Mouse (Mus musculus) liver, embryonic 16.5 days (tissue): ENCODE results near the gene Gm45711. TPM values are rescaled to one million over a fixed set of nuclear protein-coding genes. Genes with fewer than 3 reads are reported as not detected.
A peak's percentile ranks its signal among the peaks of the same experiment; 100 is the strongest.
"Not testable (repeated sequence)": the region's sequence is repeated elsewhere in the genome, so short reads cannot be mapped to it uniquely, and the experiment has no call there.

Source experiments
- ATAC-seq: fragments of 200-750 bp; cut with Nextera tagmentation; 2 replicates; pipeline ENCODE4 v1.8.0; 2017; ENCODE audit warnings: low read depth, mild to moderate bottlenecking, moderate number of reproducible peaks, moderate library complexity
- H3K27ac ChIP-seq: fragments of 300-500 bp; sonication (generic); 2 replicates; pipeline ENCODE4 v1.5.1; 2014; ENCODE audit warnings: mild to moderate bottlenecking, low read length
- H3K27me3 ChIP-seq: fragments of 300-500 bp; sonication (generic); 2 replicates; pipeline ENCODE4 v1.6.1; 2014; ENCODE audit warnings: low read depth, low read length, mixed read lengths; ENCODE audit not compliant: control insufficient read depth, insufficient read depth
- H3K36me3 ChIP-seq: fragments of 300-500 bp; sonication (generic); 2 replicates; pipeline ENCODE4 v1.6.1; 2014; ENCODE audit warnings: mild to moderate bottlenecking; ENCODE audit not compliant: control insufficient read depth, insufficient read depth
- H3K4me1 ChIP-seq: fragments of 300-500 bp; sonication (generic); 2 replicates; pipeline ENCODE4 v1.6.1; 2014; ENCODE audit warnings: low read depth, low read length, mixed read lengths; ENCODE audit not compliant: control insufficient read depth
- H3K4me2 ChIP-seq: fragments of 300-500 bp; sonication (generic); 2 replicates; pipeline ENCODE4 v1.6.1; 2014; ENCODE audit warnings: low read depth, low read length, mixed read lengths
- H3K4me3 ChIP-seq: fragments of 300-500 bp; sonication (generic); 2 replicates; pipeline ENCODE4 v1.5.1; 2014; ENCODE audit warnings: low read depth, mild to moderate bottlenecking, low read length
- H3K9ac ChIP-seq: fragments of 300-500 bp; sonication (generic); 2 replicates; pipeline ENCODE4 v1.6.1; 2014; ENCODE audit warnings: low read depth, low read length
- H3K9me3 ChIP-seq: fragments of 300-500 bp; sonication (generic); replicated peaks from 2 replicates; pipeline ENCODE4 v1.6.1; 2016; ENCODE audit warnings: low read length; ENCODE audit not compliant: control insufficient read depth
- WGBS: fragments of 180-500 bp; shearing (Covaris S2); extraction: QIAGEN DNeasy Blood & Tissue Kit; methylation state at CpG from one replicate; pipeline ENCODE4 v1.1.7; 2014; ENCODE audit not compliant: insufficient replicate concordance; 5-methylcytosine and 5-hydroxymethylcytosine counted together
- polyA plus RNA-seq: library from polyadenylated mRNA; unstranded; fragments of >200 nt; fragmentation: Nextera tagmentation; extraction: Ambion mirVana; gene quantifications from 2 replicates; pipeline ENCODE4 v1.2.1, GENCODE M21; 2015

Gm45711 gene
- polyA plus RNA-seq, 1 experiment from 2014 or later, result not detected

GRCm38 (mm10) chr8:104334196-104334595 is 24.3 kb upstream of the Gm45711 start:
- Histone ChIP-seq H3K36me3 (no peaks in the 10 kb centered on the region), H3K9me3 (no peaks in the 10 kb centered on the region), H3K9ac (no peak overlapping the region), H3K4me2 (no peak overlapping the region), H3K4me1 (peaks cover 7% of the 10 kb centered on the region; the same call in 1 of the 2 replicates), H3K4me3 (no peak overlapping the region), H3K27me3 (no peaks in the 10 kb centered on the region), H3K27ac (no peak overlapping the region)
- 74% methylated on average over 1 of the region's 1 CpGs for WGBS
- ATAC-seq, result no peak

GRCm38 (mm10) chr8:104333786-104334185 is 23.9 kb upstream of the Gm45711 start:
- Histone ChIP-seq H3K4me3 (no peak overlapping the region), H3K36me3 (no peaks in the 10 kb centered on the region), H3K27ac (no peak overlapping the region), H3K4me2 (no peak overlapping the region), H3K9me3 (no peaks in the 10 kb centered on the region), H3K27me3 (no peaks in the 10 kb centered on the region), H3K9ac (no peak overlapping the region), H3K4me1 (peaks cover 7% of the 10 kb centered on the region; the same call in 1 of the 2 replicates)
- ATAC-seq, result peak; percentile 43; the same call in 1 of the 2 replicates
- WGBS, result 12% methylated on average over 5 of the region's 5 CpGs

GRCm38 (mm10) chr8:104332665-104333631 is 23.1 kb upstream of the Gm45711 start:
- Histone ChIP-seq H3K27ac (no peak overlapping the region), H3K9ac (no peak overlapping the region), H3K4me2 (no peak overlapping the region), H3K27me3 (no peaks in the 10 kb centered on the region), H3K4me3 (no peak overlapping the region), H3K9me3 (no peaks in the 10 kb centered on the region), H3K36me3 (no peaks in the 10 kb centered on the region), H3K4me1 (peaks cover 7% of the 10 kb centered on the region; the same call in 1 of the 2 replicates)
- peak; percentile 62 for ATAC-seq
- 21% methylated on average over 5 of the region's 5 CpGs for WGBS

GRCm38 (mm10) chr8:104321930-104322329 is 12.0 kb upstream of the Gm45711 start, which contains the start of gene Cmtm2b:
Gene Cmtm2b (plus strand): TSS chr8:104322230.
- H3K4me2 ChIP-seq, H3K27ac ChIP-seq, H3K4me3 ChIP-seq, H3K9me3 ChIP-seq, H3K27me3 ChIP-seq, H3K36me3 ChIP-seq, H3K4me1 ChIP-seq, ATAC-seq, H3K9ac ChIP-seq: not testable (repeated sequence)
- WGBS, result 71% methylated on average over 12 of the region's 12 CpGs

GRCm38 (mm10) chr8:104321267-104321666 is 11.4 kb upstream of the Gm45711 start, which contains the start of gene Gm11020:
Gene Gm11020 (plus strand): TSS chr8:104321567.
- ATAC-seq, H3K4me2 ChIP-seq, H3K4me1 ChIP-seq, H3K9ac ChIP-seq, H3K27ac ChIP-seq, H3K4me3 ChIP-seq, H3K9me3 ChIP-seq, H3K27me3 ChIP-seq, H3K36me3 ChIP-seq: not testable (repeated sequence)
- 65% methylated on average over 9 of the region's 11 CpGs for WGBS

GRCm38 (mm10) chr8:104313311-104313710 is 3.4 kb upstream of the Gm45711 start:
- WGBS, result 52% methylated on average over 4 of the region's 4 CpGs
- H3K9me3 ChIP-seq, result no peaks in the 10 kb centered on the region

GRCm38 (mm10) chr8:104312023-104312422 is 2.1 kb upstream of the Gm45711 start:
- not testable (repeated sequence) for ATAC-seq, H3K27ac ChIP-seq, H3K4me3 ChIP-seq, H3K4me1 ChIP-seq, H3K9me3 ChIP-seq, H3K9ac ChIP-seq, H3K36me3 ChIP-seq, H3K27me3 ChIP-seq, H3K4me2 ChIP-seq
- WGBS, result 70% methylated on average over 3 of the region's 3 CpGs

More at GRCm38 (mm10) chr8:104313311-104313710, 3.4 kb upstream of the Gm45711 start:
- Histone ChIP-seq H3K27me3 (no peaks in the 10 kb centered on the region), H3K4me1 (no peaks in the 10 kb centered on the region), H3K36me3 (no peaks in the 10 kb centered on the region), H3K4me2 (no peak overlapping the region), H3K9ac (no peak overlapping the region), H3K27ac (no peak overlapping the region), H3K4me3 (no peak overlapping the region)
- no peak for ATAC-seq

- not testable (repeated sequence) for H3K4me1 ChIP-seq, H3K9me3 ChIP-seq, ATAC-seq, H3K27ac ChIP-seq, H3K27me3 ChIP-seq, H3K9ac ChIP-seq, H3K36me3 ChIP-seq, H3K4me3 ChIP-seq, H3K4me2 ChIP-seq
- 35% methylated on average over 6 of the region's 6 CpGs for WGBS
Measured at GRCm38 (mm10) chr8:104308341-104308740, 1.5 kb downstream of the Gm45711 start.

GRCm38 (mm10) chr8:104304962-104305361 is 4.9 kb downstream of the Gm45711 start:
- no peak overlapping the region for H3K4me2 ChIP-seq
- H3K9me3 ChIP-seq, result no peaks in the 10 kb centered on the region
- 64% methylated on average over 11 of the region's 11 CpGs for WGBS
- H3K36me3 ChIP-seq, result no peaks in the 10 kb centered on the region
- H3K9ac ChIP-seq, result no peak overlapping the region
- H3K4me3 ChIP-seq, result no peak overlapping the region
- H3K27ac ChIP-seq, result no peak overlapping the region
- ATAC-seq, result no peak
- no peaks in the 10 kb centered on the region for H3K27me3 ChIP-seq
- no peaks in the 10 kb centered on the region for H3K4me1 ChIP-seq
